Mouse (Mus musculus): ENCODE measurements at regions not wholly inside any gene's neighbourhood (a gene's known extent, or its start where the extent isn't known, plus 50 kb on each side); places are given as distances from the start of the nearest gene placed in this dataset.

- TF ChIP-seq CTCF (IDR thresholded peaks at IDR 0.05; ENCODE audit: low read depth) (no peak), EP300 (IDR thresholded peaks at IDR 0.05; ENCODE audit: low read depth) (no peak)
These were observed 75.9 kb upstream of the Fam204a start for GRCm38 (mm10) chr19:60302371-60302770.

Measured in liver, postnatal 0 days (tissue).